12 mouse cellular contexts compared by ENCODE assay signal in the genomic region with DNA sequence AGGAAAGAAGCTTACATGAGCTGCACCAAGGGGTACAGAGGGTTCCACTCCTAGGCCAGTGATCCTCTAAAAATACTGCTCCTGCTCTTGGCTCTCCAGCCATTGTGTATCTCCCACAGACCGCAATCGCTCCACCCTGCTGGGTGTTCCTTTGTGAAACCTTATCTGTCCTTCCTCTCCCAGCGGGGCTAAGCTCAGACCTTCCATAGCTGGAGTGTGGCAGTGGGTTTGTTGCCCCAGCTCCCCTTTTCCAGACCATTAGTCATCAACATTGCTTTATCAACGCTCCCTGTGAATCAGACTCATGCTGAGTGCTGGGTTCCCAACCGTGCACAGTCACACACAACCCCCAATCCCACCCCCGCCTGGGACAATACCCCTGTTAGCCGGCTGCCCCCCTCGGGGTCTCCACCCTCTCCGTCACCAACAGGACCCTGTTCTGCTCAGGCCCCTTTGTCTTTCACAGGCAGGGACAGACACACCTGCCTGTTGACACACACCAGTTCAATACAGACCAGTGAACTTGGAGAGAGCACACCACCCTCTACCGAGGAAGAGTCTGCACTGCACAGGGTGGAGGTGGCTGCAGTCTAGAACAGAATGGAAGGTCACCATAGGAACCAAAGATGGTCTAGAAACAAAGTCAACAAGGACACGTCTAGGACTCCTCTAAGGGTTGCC. TPM values are rescaled to one million over a fixed set of nuclear protein-coding genes. Genes with fewer than 3 reads are reported as not detected.
DNase-seq lines count a peak whose midpoint lies in the region; ATAC-seq and TF ChIP-seq lines count a peak whose summit lies in the region.
"Had no signal": no experiment of that assay in that cellular context is flagged by ENCODE, and none has a peak within 500 bp of the region (broad histone marks: within the 10 kb centered on the region; RNA-seq: fewer than 3 reads in every experiment).

No protein-coding gene starts in this region.

- H3K36me3 ChIP-seq in heart, embryonic 15.5 days: no peaks in the 10 kb centered on the region
- H3K36me3 ChIP-seq in limb, embryonic 15.5 days: no peaks in the 10 kb centered on the region
- H3K36me3 ChIP-seq in stomach, postnatal 0 days (ENCODE audit: control insufficient read depth, insufficient read depth, low read length): no peaks in the 10 kb centered on the region
- H3K36me3 ChIP-seq: embryonic facial prominence, embryonic 15.5 days had no signal

- peak; percentile 44 for TF ChIP-seq CTCF in stomach, postnatal 0 days (IDR thresholded peaks at IDR 0.05; ENCODE audit: low read depth)

- peaks cover 44% of the 10 kb centered on the region for H3K4me1 ChIP-seq in heart, embryonic 15.5 days (replicated peaks)
- H3K4me1 ChIP-seq in limb, embryonic 15.5 days: peaks cover 15% of the 10 kb centered on the region
- H3K4me1 ChIP-seq in stomach, postnatal 0 days (replicated peaks; ENCODE audit: control insufficient read depth, insufficient read depth): no peaks in the 10 kb centered on the region

- H3K27me3 ChIP-seq in heart, embryonic 15.5 days: no peaks in the 10 kb centered on the region
- H3K27me3 ChIP-seq in limb, embryonic 15.5 days: no peaks in the 10 kb centered on the region
- H3K27me3 ChIP-seq in stomach, postnatal 0 days (ENCODE audit: control insufficient read depth, insufficient read depth, low read length): no peaks in the 10 kb centered on the region
- H3K27me3 ChIP-seq: embryonic facial prominence, embryonic 15.5 days had no signal

- no peak overlapping the region for H3K4me3 ChIP-seq in heart, embryonic 15.5 days
- H3K4me3 ChIP-seq in limb, embryonic 15.5 days: no peak overlapping the region
- H3K4me3 ChIP-seq in stomach, postnatal 0 days (ENCODE audit: low read depth, low read length): no peak overlapping the region
- H3K4me3 ChIP-seq: embryonic facial prominence, embryonic 15.5 days had no signal

- TF ChIP-seq EP300 in stomach, postnatal 0 days (optimal IDR thresholded peaks at IDR 0.05): no peak

- H3K9ac ChIP-seq in heart, embryonic 15.5 days: no peak overlapping the region
- H3K9ac ChIP-seq in limb, embryonic 15.5 days: no peak overlapping the region
- no peak overlapping the region for H3K9ac ChIP-seq in stomach, postnatal 0 days (ENCODE audit: low read length)
- H3K9ac ChIP-seq: embryonic facial prominence, embryonic 15.5 days had no signal

- no peak overlapping the region for H3K4me2 ChIP-seq in heart, embryonic 15.5 days
- no peak overlapping the region for H3K4me2 ChIP-seq in limb, embryonic 15.5 days
- no peak overlapping the region for H3K4me2 ChIP-seq in stomach, postnatal 0 days (replicated peaks; ENCODE audit: low read depth)
- H3K4me2 ChIP-seq: embryonic facial prominence, embryonic 15.5 days had no signal

- H3K27ac ChIP-seq in heart, embryonic 15.5 days: peak overlapping the region; percentile 26; the same call in 1 of the 2 replicates
- no peak overlapping the region for H3K27ac ChIP-seq in limb, embryonic 15.5 days
- no peak overlapping the region for H3K27ac ChIP-seq in stomach, postnatal 0 days (replicated peaks)
- H3K27ac ChIP-seq: embryonic facial prominence, embryonic 15.5 days had no signal

- H3K9me3 ChIP-seq in heart, embryonic 15.5 days (replicated peaks): no peaks in the 10 kb centered on the region
- H3K9me3 ChIP-seq in limb, embryonic 15.5 days: no peaks in the 10 kb centered on the region
- no peaks in the 10 kb centered on the region for H3K9me3 ChIP-seq in stomach, postnatal 0 days (ENCODE audit: control insufficient read depth, low read length)
- H3K9me3 ChIP-seq: embryonic facial prominence, embryonic 15.5 days had no signal

- no peak for DNase-seq in heart, postnatal 36 days
- peak; percentile 52 for DNase-seq in lung, postnatal 36 days
- no peak for DNase-seq in lung, postnatal 25 days (ENCODE audit: low spot score)
- no peak for DNase-seq in stomach, postnatal 0 days (ENCODE audit: low spot score)
- no peak for DNase-seq in cerebellum, adult 11 months
- DNase-seq: layer of hippocampus, postnatal 36 days; retina, postnatal 1 day had no signal

- WGBS in heart, embryonic 15.5 days: 42% methylated on average over 11 of the region's 11 CpGs
- WGBS in limb, embryonic 15.5 days: 60% methylated on average over 11 of the region's 11 CpGs
- 42% methylated on average over 11 of the region's 11 CpGs for WGBS in stomach, postnatal 0 days

- ATAC-seq in heart, embryonic 15.5 days (replicated peaks; ENCODE audit: insufficient number of reproducible peaks, insufficient read depth, low FRiP score, low read depth): peak; percentile 11; the same call in 1 of the 2 replicates
- ATAC-seq in limb, embryonic 15.5 days (ENCODE audit: insufficient number of reproducible peaks, low FRiP score, low TSS enrichment, low read depth): 0 out of 2 replicates have a peak, but pooled peaks have one; percentile 24
- peak; percentile 40; the same call in 1 of the 2 replicates for ATAC-seq in stomach, postnatal 0 days (ENCODE audit: low FRiP score, low TSS enrichment)
- no peak for ATAC-seq in frontal cortex, adult (ENCODE audit: low TSS enrichment)
- ATAC-seq: midbrain, embryonic 16.5 days had no signal

- intact Hi-C loops in heart, postnatal 36 days (cut with DNase I): loop anchor here (1.0 kb wide), 1 partner anchor 11 kb away; no protein-coding TSS in a partner anchor

RNA-seq across cellular contexts. Expression of a gene that starts 44.3 kb away (rescaled TPM):
- 149 and 169 TPM in 2 replicates for polyA plus RNA-seq in heart, embryonic 15.5 days (2015; fragmentation: Nextera tagmentation; extraction: Ambion mirVana)
- 10 to 100 TPM; 46.5 to 52.8 TPM for total RNA-seq in heart, postnatal 36 days (2021)
- 89.7 and 104 TPM in 2 replicates for polyA plus RNA-seq in limb, embryonic 15.5 days (2015; fragmentation: Nextera tagmentation; extraction: Ambion mirVana)
- 418 and 496 TPM in 2 replicates for polyA plus RNA-seq in stomach, postnatal 0 days (2015; fragmentation: Nextera tagmentation; extraction: Ambion mirVana)
